Mouse (Mus musculus) CD4-positive, CD25-positive, alpha-beta regulatory T cell, adult 9 weeks (primary cell): Measurements from ENCODE around the gene Emc1. TPM values are rescaled to one million over a fixed set of nuclear protein-coding genes. Genes with fewer than 3 reads are reported as not detected.

Experiments
- polyA plus RNA-seq: library from polyadenylated mRNA; unstranded; fragments of 100-300 nt; shearing (Covaris generic); gene quantifications from one replicate; pipeline ENCODE4 v1.2.1, GENCODE M21; 2017

Gene Emc1
- polyA plus RNA-seq, result 67.7 TPM

DNA sequence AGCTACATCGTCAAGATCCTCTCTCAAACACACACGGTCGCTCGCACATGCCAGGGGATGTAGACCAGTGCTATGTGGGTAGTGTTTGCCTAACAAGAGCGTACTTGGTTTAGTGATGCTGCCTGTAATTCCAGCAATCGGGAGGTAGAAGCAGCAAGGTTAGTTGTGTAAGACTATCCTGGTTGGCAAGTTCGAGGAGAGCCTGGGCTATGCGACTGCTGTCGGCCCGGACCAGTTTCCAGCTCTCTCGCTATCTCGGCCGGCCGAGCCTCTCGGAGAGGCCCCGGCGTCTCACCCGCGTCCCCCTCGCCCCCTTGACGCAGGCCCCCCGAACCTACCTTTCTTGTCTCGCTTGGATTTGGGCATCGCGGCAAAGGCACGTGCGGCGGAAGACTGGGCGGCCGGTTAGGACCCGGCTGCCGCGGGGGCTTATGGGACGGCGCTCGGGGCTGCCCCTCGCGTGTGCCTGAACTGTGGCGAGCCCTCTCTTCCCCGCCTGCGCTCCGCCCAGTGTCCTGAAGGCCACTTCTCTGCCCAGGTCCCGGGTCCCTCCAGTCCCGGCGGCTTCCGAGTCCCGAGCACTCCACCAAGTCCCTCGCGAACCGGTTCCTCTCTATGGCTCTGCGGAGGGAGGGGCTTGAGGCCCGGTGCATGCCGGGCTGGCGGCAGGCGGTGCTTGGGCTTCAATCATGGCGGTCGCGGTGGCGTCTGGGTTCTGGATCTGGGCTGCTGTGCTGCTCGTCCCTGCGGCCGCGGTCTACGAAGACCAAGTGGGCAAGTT is at the start of gene Emc1, which contains the start of the genes Mrto4 and Ubr4:
TSS of gene Emc1 (plus strand) at position 657 of the 781 bp plus-strand sequence.
TSS of gene Mrto4 (minus strand) at position 646 of the 781 bp plus-strand sequence.
TSS of gene Ubr4 (plus strand) at position 679 of the 781 bp plus-strand sequence.

DNA sequence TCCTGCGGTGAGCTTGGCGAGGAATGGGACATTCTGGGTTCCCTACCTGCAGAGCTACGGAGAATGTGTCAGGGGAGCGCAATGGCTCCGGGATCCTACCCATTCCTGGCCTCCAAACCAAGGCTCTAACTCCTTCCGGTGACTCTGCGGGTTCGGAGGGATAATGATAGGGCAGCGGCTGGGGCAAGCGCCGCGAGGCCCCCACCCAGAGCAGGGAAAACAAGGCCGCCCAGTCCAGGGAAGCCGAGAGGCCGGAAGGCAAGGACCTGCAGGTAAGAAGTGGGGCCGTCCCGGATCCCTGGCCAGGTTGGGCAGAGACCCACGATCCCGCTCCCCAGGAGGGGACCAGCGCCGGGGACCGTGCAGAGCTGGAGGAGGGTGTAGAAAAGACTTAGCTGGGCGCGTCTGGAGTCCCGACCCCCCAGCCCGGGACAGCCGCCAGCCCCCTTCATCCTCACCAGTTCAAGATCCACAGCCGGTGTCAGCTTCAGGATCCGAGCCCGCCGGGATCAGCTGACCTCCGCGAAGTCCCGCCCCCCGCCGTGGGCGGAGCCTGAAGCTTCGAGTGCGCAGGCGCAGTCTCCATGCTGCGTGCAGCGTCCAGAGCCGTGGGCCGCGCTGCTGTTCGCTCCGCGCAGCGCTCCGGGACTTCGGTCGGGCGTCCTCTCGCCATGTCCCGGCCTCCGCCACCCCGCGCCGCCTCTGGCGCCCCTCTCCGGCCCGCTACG is 42.1 kb upstream of the Emc1 start, which contains the start of the genes Pqlc2 and Akr7a5:
TSS of gene Pqlc2 (minus strand) at position 538 of the 728 bp plus-strand sequence.
TSS of gene Akr7a5 (plus strand) at position 574 of the 728 bp plus-strand sequence.

Other genes with a start within 250 kb of the Emc1 start
- gene Minos1, start 221.5 kb upstream of the Emc1 start, polyA plus RNA-seq, result 438 TPM
- gene Capzb, start 159.7 kb upstream of the Emc1 start, polyA plus RNA-seq, result 710 TPM
- gene Pqlc2, start 41.9 kb upstream of the Emc1 start, polyA plus RNA-seq, result 12.6 TPM
- 7.7 TPM for gene Akr7a5, start 41.8 kb upstream of the Emc1 start, polyA plus RNA-seq
- 95.7 TPM for gene Mrto4, start within 50 bp of the Emc1 start, polyA plus RNA-seq
- 52.8 TPM for gene Ubr4, start within 50 bp of the Emc1 start, polyA plus RNA-seq
- gene Iffo2, start 178.0 kb downstream of the Emc1 start, polyA plus RNA-seq, result 1.8 TPM